Comparison of ENCODE assay signal across 20 mouse cellular contexts in the genomic region with DNA sequence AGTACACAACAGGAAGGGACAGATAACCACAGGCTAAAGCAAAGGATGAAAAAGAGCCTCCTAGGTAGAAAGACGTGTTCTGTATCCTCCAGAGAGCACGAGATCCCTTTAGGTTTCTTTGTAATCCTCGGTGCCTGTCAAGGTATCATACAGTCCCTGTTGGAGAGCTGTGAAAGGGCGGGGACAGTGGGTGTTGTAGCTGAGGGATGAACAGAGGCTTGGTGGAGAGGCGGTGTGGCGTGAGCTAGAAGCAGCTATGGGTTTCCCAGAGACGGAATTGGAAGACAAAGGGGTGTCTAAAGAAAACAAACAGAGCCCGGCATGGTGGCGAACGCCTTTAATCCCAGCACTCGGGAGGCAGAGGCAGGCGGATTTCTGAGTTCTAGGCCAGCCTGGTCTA.
"Had no signal": no experiment of that assay in that cellular context is flagged by ENCODE, and none has a peak within 500 bp of the region (broad histone marks: within the 10 kb centered on the region; RNA-seq: fewer than 3 reads in every experiment).

No protein-coding gene starts in this region.

- H3K4me2 ChIP-seq: heart, embryonic 12.5 days; hindbrain, embryonic 13.5 days; hindbrain, embryonic 15.5 days; limb, embryonic 12.5 days had no signal

- H3K36me3 ChIP-seq: heart, embryonic 10.5 days; heart, embryonic 12.5 days; hindbrain, embryonic 13.5 days; hindbrain, embryonic 15.5 days; limb, embryonic 10.5 days; limb, embryonic 12.5 days had no signal

- H3K9ac ChIP-seq: heart, embryonic 12.5 days; hindbrain, embryonic 13.5 days; hindbrain, embryonic 15.5 days; limb, embryonic 12.5 days; liver, embryonic 14.5 days had no signal

- H3K4me3 ChIP-seq: heart, embryonic 10.5 days; heart, embryonic 12.5 days; hindbrain, embryonic 13.5 days; hindbrain, embryonic 15.5 days; layer of hippocampus, adult 2 months; left cerebral cortex, adult 2 months; limb, embryonic 10.5 days; limb, embryonic 12.5 days had no signal

- H3K4me1 ChIP-seq: hindbrain, embryonic 15.5 days had no signal

- H3K9me3 ChIP-seq: heart, embryonic 10.5 days; heart, embryonic 12.5 days; hindbrain, embryonic 13.5 days; hindbrain, embryonic 15.5 days; limb, embryonic 10.5 days; limb, embryonic 12.5 days had no signal

- H3K27me3 ChIP-seq: heart, embryonic 12.5 days; hindbrain, embryonic 13.5 days; hindbrain, embryonic 15.5 days; limb, embryonic 12.5 days had no signal

- H3K27ac ChIP-seq: heart, embryonic 10.5 days; hindbrain, embryonic 13.5 days; hindbrain, embryonic 15.5 days; hindbrain, postnatal 0 days; layer of hippocampus, adult 2 months; left cerebral cortex, adult 2 months; limb, embryonic 10.5 days; limb, embryonic 12.5 days had no signal

- ATAC-seq: hindbrain, postnatal 0 days; intestine, embryonic 16.5 days had no signal

- DNase-seq: gastrocnemius, postnatal 14 days; gastrocnemius, postnatal 36 days; heart, adult 18-20 months; heart, postnatal 10 days; kidney, adult 11 months; kidney, adult 2 months; kidney, postnatal 10 days; kidney, postnatal 25 days; kidney, postnatal 4 days had no signal
